Mouse (Mus musculus) testis, adult 10 weeks (tissue): ENCODE results near the gene Nrbp1. TPM values are rescaled to one million over a fixed set of nuclear protein-coding genes. Genes with fewer than 3 reads are reported as not detected.

Source experiments
- polyA plus RNA-seq: library from polyadenylated mRNA; stranded (reverse); fragments of 350-450 nt; fragmentation: Illumina TruSeq; extraction: RNeasy Lipid Tissue Mini Kit (QIAGEN cat#74804); gene quantifications from one replicate; pipeline ENCODE4 v1.2.3, GENCODE M21; 2014; ENCODE audit warnings: low read depth, low replicate concordance

Gene Nrbp1
- polyA plus RNA-seq: 56.3 TPM

GRCm38 (mm10) chr5:31240637-31241521 is at the start of gene Nrbp1, which contains the start of gene Gm9970:
Gene Nrbp1 (plus strand): TSS chr5:31240864.
Gene Gm9970 (minus strand): TSS chr5:31241232.

GRCm38 (mm10) chr5:31192939-31193630 is 47.6 kb upstream of the Nrbp1 start, which contains the start of the genes Snx17 and Eif2b4:
Gene Snx17 (plus strand): TSS chr5:31193227.
Gene Eif2b4 (minus strand): TSS chr5:31193430.

GRCm38 (mm10) chr5:31201742-31202590 is 38.7 kb upstream of the Nrbp1 start, which contains the start of gene Zfp513:
Gene Zfp513 (minus strand): TSS chr5:31202303.

GRCm38 (mm10) chr5:31220448-31221303 is 20.0 kb upstream of the Nrbp1 start, which contains the start of gene Ppm1g:
Gene Ppm1g (minus strand): TSS chr5:31220687.

GRCm38 (mm10) chr5:31251541-31252101 is 11.0 kb downstream of the Nrbp1 start, which contains the start of gene Krtcap3:
Gene Krtcap3 (plus strand): TSS chr5:31251691.

GRCm38 (mm10) chr5:31290521-31291360 is 50.1 kb downstream of the Nrbp1 start, which contains the start of gene Ift172:
Gene Ift172 (minus strand): TSS chr5:31291116.

GRCm38 (mm10) chr5:31295606-31296141 is 55.0 kb downstream of the Nrbp1 start, which contains the start of gene Fndc4:
Gene Fndc4 (minus strand): TSS chr5:31296080.

GRCm38 (mm10) chr5:31297047-31297757 is 56.5 kb downstream of the Nrbp1 start, which contains the start of gene Gckr:
Gene Gckr (plus strand): TSS chr5:31297443.

Other genes starting within 250 kb of the Nrbp1 start
- gene Atraid, start 192.6 kb upstream of the Nrbp1 start, polyA plus RNA-seq: 28.7 TPM
- gene Slc5a6, start 191.9 kb upstream of the Nrbp1 start, polyA plus RNA-seq: 0.84 TPM
- gene Cad, start 186.1 kb upstream of the Nrbp1 start, polyA plus RNA-seq: 0.66 TPM
- gene Dnajc5g, start 134.6 kb upstream of the Nrbp1 start, polyA plus RNA-seq: 281 TPM
- gene Slc30a3, start 132.6 kb upstream of the Nrbp1 start, polyA plus RNA-seq: 2.0 TPM
- gene Trim54, start 124.2 kb upstream of the Nrbp1 start, polyA plus RNA-seq: not detected
- not detected for gene Ucn, start 102.0 kb upstream of the Nrbp1 start, polyA plus RNA-seq
- 6.5 TPM for gene Mpv17, start 86.6 kb upstream of the Nrbp1 start, polyA plus RNA-seq
- 0.34 TPM for gene Gm29609, start 61.0 kb upstream of the Nrbp1 start, polyA plus RNA-seq
- gene Gtf3c2, start 60.7 kb upstream of the Nrbp1 start, polyA plus RNA-seq: 49.1 TPM
- 20.1 TPM for gene Snx17, start 47.6 kb upstream of the Nrbp1 start, polyA plus RNA-seq
- gene Eif2b4, start 47.4 kb upstream of the Nrbp1 start, polyA plus RNA-seq: 7.0 TPM
- 2.7 TPM for gene Zfp513, start 38.6 kb upstream of the Nrbp1 start, polyA plus RNA-seq
- 206 TPM for gene Ppm1g, start 20.2 kb upstream of the Nrbp1 start, polyA plus RNA-seq
- gene Gm9970, start 368 bp downstream of the Nrbp1 start, polyA plus RNA-seq: not detected
- 0.73 TPM for gene Krtcap3, start 10.8 kb downstream of the Nrbp1 start, polyA plus RNA-seq
- gene Ift172, start 50.3 kb downstream of the Nrbp1 start, polyA plus RNA-seq: 165 TPM
- 1.2 TPM for gene Fndc4, start 55.2 kb downstream of the Nrbp1 start, polyA plus RNA-seq
- 0.48 TPM for gene Gckr, start 56.6 kb downstream of the Nrbp1 start, polyA plus RNA-seq
- 14.6 TPM for gene Zfp512, start 211.6 kb downstream of the Nrbp1 start, polyA plus RNA-seq
- gene 4930548H24Rik, start 244.9 kb downstream of the Nrbp1 start, polyA plus RNA-seq: 17.4 TPM